Mouse (Mus musculus) adipose tissue, adult 10 weeks (tissue): ENCODE data around the gene Psmb6. TPM values are rescaled to one million over a fixed set of nuclear protein-coding genes. Genes with fewer than 3 reads are reported as not detected.

Experiments
- polyA plus RNA-seq: library from polyadenylated mRNA; stranded (reverse); fragments of 350-450 nt; fragmentation: Illumina TruSeq; extraction: RNeasy Lipid Tissue Mini Kit (QIAGEN cat#74804); gene quantifications from one replicate; pipeline ENCODE4 v1.2.3, GENCODE M21; 2014; ENCODE audit warnings: low read depth, low replicate concordance

The Psmb6 gene
- 235 TPM for polyA plus RNA-seq

DNA sequence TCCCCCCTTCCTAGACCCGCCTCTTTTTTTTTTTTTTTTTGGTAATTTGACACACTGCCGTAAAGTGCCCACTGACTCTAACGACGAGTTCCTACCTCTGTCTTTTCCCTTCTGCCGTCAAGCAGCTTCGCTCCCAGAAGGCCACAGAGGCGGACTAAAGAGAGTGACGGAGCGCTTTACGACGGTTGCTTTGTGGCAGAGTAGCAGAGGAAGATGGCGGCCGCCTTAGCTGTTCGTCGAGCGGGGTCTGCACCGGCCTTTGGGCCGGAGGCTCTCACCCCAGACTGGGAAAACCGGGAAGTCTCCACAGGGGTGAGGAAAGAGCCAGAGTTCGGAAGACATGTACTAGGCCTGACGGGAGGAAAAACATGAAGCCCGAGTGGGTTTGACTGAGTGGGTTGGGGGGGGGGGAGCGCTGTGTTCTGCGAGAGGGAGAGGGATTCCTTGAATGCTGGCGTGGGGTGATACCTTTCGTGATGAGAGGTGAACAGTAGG, at the start of gene Psmb6:
Gene Psmb6, plus strand, starts transcription at position 184 of the 495 bp plus-strand sequence.

DNA sequence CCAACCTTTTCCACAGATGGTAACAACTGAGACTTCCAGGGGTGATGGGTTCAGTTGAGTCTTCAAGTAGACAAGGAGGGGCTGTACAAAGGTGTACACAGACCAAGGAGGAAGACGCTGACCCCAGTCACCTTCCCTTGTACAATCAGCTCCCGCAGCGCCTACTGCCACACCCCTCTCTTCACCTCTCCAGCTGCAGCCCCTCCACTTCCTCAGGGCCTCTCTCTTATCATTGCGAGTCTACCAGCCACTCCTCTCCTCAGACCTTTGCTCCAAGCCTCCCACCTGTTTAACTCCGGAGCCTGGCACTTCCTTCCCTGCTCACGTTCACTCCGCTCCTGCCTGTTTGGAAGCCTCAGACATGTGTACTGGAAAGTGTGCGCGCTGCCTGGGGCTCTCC, 20.2 kb upstream of the Psmb6 start, which contains the start of gene Tm4sf5:
Gene Tm4sf5, plus strand, starts transcription at position 275 of the 400 bp plus-strand sequence.

DNA sequence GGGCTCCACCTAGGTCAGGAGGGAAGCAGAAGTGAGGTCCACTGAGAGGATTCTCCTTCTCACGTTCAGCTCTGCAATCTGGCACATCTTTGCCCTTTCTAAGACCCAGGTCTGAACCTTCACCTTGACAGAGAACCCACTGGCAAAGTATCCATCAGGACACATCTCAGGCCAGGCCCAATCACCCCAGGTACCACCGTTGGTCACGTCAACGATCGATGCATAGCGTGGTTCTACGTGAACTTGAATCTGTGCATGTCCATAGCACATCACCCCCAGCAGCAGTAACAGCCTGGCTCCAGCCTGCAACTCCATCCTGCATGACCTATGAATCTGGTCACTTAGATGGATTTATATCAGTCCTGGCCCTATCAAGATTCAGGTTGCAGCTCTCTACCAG, 10.9 kb upstream of the Psmb6 start, which contains the start of gene Vmo1:
Gene Vmo1, minus strand, starts transcription at position 329 of the 400 bp plus-strand sequence.

DNA sequence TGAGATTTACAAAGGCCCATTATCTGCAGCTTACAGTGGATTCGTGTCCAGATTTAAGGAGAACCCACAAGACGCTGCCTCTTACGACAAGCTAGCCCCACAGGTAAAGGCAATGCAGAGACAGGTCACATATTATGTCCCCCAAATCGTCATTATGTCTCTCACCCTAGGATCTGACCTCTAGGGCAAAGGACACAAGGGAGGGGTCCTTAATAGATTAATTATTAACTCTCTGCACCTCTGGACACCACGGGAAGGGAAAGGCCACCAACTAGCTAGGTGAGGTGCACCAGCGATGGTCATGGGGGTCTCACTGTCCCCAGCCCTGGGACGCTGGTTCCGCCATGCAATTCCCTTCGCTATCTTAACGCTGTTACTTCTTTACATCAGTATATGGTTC, 6.2 kb upstream of the Psmb6 start, which contains the start of gene Gltpd2:
Gene Gltpd2, plus strand, starts transcription at position 274 of the 400 bp plus-strand sequence.

DNA sequence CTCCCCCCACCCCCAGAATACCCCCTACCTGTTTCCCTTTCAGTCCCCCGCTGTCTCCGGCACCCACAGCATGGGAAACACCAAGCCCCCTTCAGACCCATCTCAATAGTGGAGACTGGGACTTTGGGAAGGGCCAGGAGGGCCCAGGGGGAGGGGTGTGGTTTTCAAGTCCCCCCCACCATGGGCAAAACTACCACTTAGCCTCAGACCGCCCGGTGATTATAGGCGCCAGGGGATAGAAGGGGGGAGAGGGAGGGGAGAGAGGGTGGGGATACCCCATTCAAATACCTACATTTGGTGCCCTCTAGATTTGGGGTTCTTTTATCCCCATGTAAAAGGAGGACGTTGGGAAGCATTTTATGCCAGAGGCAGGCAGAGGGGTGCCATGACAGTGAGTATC, 7.7 kb downstream of the Psmb6 start, which contains the start of gene Gm40193:
Gene Gm40193, minus strand, starts transcription at position 101 of the 400 bp plus-strand sequence.

DNA sequence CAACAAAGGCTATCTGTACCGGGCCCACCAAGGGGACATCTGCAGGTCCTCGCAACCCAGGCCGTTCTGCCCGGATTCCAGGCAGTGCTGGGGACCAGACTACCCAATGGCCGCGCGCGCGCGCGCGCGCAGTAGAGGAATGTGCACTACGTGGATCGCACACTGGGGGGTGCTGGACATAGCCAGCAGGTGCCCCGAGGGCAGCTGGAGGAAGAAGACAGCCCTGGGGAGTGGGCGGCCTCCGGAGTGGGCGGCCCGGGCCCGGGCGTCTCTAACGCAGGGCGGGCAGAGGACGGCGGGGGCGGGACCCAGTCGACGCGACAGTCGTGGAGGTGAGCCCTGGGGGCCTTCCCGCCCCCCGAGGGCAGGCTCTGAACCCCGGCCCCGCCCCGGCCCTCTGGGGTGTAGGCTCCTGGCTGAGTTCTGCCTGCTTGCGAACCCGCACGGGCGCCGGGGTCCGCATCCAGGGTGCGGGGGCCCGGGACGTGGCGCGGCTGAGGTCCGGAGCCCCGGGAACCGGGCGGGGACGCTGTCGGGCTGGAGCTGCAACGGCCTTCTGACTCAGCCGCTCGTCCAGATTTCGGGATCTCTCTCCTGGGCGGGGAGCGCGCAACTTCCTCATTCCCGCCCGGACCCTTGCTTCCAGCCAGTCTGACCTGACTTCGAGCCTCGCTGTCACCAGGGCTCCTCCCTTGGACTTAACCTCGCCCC, 14.9 kb downstream of the Psmb6 start, which contains the start of gene Pld2:
Gene Pld2, plus strand, starts transcription at position 188 of the 711 bp plus-strand sequence.

DNA sequence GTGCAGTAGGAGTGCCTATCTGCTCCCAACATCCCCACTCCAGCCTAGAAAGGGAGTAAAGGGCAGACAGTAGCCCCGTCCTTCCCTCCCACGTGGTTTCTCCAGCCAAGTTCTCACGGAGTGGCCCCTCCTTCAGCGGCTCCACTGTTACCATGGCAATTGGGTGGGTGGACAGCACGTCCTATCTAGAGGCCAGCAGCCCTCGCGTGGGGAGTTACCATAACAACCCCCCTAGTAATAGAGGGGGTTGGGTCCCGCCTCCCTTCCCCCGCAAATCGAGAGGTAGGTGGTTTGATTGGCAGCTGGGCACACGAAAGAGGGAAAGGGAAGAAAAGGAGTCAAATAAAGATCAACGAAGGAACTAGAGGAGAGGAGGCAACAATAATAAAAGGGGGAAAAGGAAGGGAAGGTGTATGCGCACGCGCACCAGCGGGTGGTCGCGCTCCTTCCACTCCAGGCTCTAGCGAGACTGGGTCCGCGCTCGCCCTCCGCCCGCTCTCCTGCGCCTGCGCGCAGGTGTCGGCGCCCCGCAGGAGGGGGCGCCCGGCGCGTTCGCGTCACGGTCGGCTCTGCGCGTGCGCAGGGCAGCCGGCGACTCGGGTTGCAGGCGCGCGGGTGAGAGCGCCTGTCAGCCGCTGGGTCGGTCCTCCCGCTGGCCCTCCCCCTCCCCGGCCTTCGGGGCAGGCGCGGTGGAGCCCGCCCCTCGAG, 37.3 kb downstream of the Psmb6 start, which contains the start of gene Mink1:
Gene Mink1, plus strand, starts transcription at position 595 of the 708 bp plus-strand sequence.

Other genes starting within 250 kb of the Psmb6 start
- gene Alox12e, start 202.7 kb upstream of the Psmb6 start, polyA plus RNA-seq = 2.6 TPM
- 2.4 TPM for gene Alox15, start 173.3 kb upstream of the Psmb6 start, polyA plus RNA-seq
- gene Pelp1, start 115.3 kb upstream of the Psmb6 start, polyA plus RNA-seq = 15.2 TPM
- gene Arrb2, start 92.7 kb upstream of the Psmb6 start, polyA plus RNA-seq = 45.5 TPM
- gene Med11, start 73.4 kb upstream of the Psmb6 start, polyA plus RNA-seq = 24.2 TPM
- gene Zmynd15, start 65.9 kb upstream of the Psmb6 start, polyA plus RNA-seq = 5.6 TPM
- 14.8 TPM for gene Cxcl16, start 65.4 kb upstream of the Psmb6 start, polyA plus RNA-seq
- not detected for gene Tm4sf5, start 20.1 kb upstream of the Psmb6 start, polyA plus RNA-seq
- not detected for gene Vmo1, start 10.8 kb upstream of the Psmb6 start, polyA plus RNA-seq
- not detected for gene Gltpd2, start 6.2 kb upstream of the Psmb6 start, polyA plus RNA-seq
- not detected for gene Gm40193, start 7.6 kb downstream of the Psmb6 start, polyA plus RNA-seq
- 19.3 TPM for gene Pld2, start 14.7 kb downstream of the Psmb6 start, polyA plus RNA-seq
- gene Mink1, start 37.5 kb downstream of the Psmb6 start, polyA plus RNA-seq = 74.4 TPM
- 9.8 TPM for gene 4930544D05Rik, start 90.5 kb downstream of the Psmb6 start, polyA plus RNA-seq
- gene Chrne, start 93.8 kb downstream of the Psmb6 start, polyA plus RNA-seq = 0.88 TPM
- not detected for gene Gp1ba, start 113.8 kb downstream of the Psmb6 start, polyA plus RNA-seq
- gene Rnf167, start 121.9 kb downstream of the Psmb6 start, polyA plus RNA-seq = 80.8 TPM
- 126 TPM for gene Slc25a11, start 122.1 kb downstream of the Psmb6 start, polyA plus RNA-seq
- 446 TPM for gene Pfn1, start 129.3 kb downstream of the Psmb6 start, polyA plus RNA-seq
- 36.3 TPM for gene Eno3, start 131.8 kb downstream of the Psmb6 start, polyA plus RNA-seq
- 75.7 TPM for gene Spag7, start 144.0 kb downstream of the Psmb6 start, polyA plus RNA-seq
- 27.5 TPM for gene Camta2, start 162.7 kb downstream of the Psmb6 start, polyA plus RNA-seq
- gene Inca1, start 174.8 kb downstream of the Psmb6 start, polyA plus RNA-seq = 21.7 TPM
- gene Kif1c, start 175.2 kb downstream of the Psmb6 start, polyA plus RNA-seq = 97.3 TPM
- 6.4 TPM for gene Zfp3, start 238.8 kb downstream of the Psmb6 start, polyA plus RNA-seq